Mouse (Mus musculus) layer of hippocampus, postnatal 36 days (tissue): ENCODE results near the gene Naa40. TPM values are rescaled to one million over a fixed set of nuclear protein-coding genes. Genes with fewer than 3 reads are reported as not detected.

ENCODE experiments used
- DNase-seq, 2 experiments: peaks; one replicate each; pipeline ENCODE4 v3.0.0; 2022
- total RNA-seq, 2 experiments: library from RNA; stranded (reverse); gene quantifications; 2 replicates each; pipeline ENCODE4 v1.2.3; 2021

The Naa40 gene
- total RNA-seq, 2 experiments from 2014 or later = 31.6 to 38.6 TPM

- DNase-seq = no peak
Measured at GRCm38 (mm10) chr19:7214484-7214883, 26.5 kb downstream of the Naa40 start.

- DNase-seq = no peak
Measured at GRCm38 (mm10) chr19:7213010-7213409, 28.0 kb downstream of the Naa40 start.

GRCm38 (mm10) chr19:7212216-7212615 is 28.8 kb downstream of the Naa40 start:
- DNase-seq = no peak

- DNase-seq = no peak
Measured at GRCm38 (mm10) chr19:7209907-7210646, 30.9 kb downstream of the Naa40 start.

- peak; percentile 93 to 95 for DNase-seq
Measured at GRCm38 (mm10) chr19:7205753-7206736, 34.9 kb downstream of the Naa40 start, which contains the start of gene Otub1. TSS of gene Otub1 (minus strand) at chr19:7206316.

- no peak for DNase-seq
Measured at GRCm38 (mm10) chr19:7205326-7205725, 35.7 kb downstream of the Naa40 start.

GRCm38 (mm10) chr19:7204898-7205297 is 36.1 kb downstream of the Naa40 start:
- DNase-seq = no peak

GRCm38 (mm10) chr19:7200427-7200826 is 40.6 kb downstream of the Naa40 start:
- no peak for DNase-seq

GRCm38 (mm10) chr19:7199089-7199488 is 41.9 kb downstream of the Naa40 start:
- no peak for DNase-seq

GRCm38 (mm10) chr19:7197445-7197844 is 43.5 kb downstream of the Naa40 start:
- DNase-seq = no peak

GRCm38 (mm10) chr19:7196741-7197270 is 44.2 kb downstream of the Naa40 start:
- no peak for DNase-seq

- DNase-seq = peak in 1 of 2 experiments; percentile 58
Measured at GRCm38 (mm10) chr19:7195900-7196728, 44.9 kb downstream of the Naa40 start.

- DNase-seq = no peak
Measured at GRCm38 (mm10) chr19:7192561-7192967, 48.4 kb downstream of the Naa40 start.

- no peak for DNase-seq
Measured at GRCm38 (mm10) chr19:7191639-7192038, 49.3 kb downstream of the Naa40 start.

- no peak for DNase-seq
Measured at GRCm38 (mm10) chr19:7190986-7191385, 50.0 kb downstream of the Naa40 start.

GRCm38 (mm10) chr19:7189026-7189425 is 52.0 kb downstream of the Naa40 start:
- no peak for DNase-seq

GRCm38 (mm10) chr19:7187157-7187556 is 53.8 kb downstream of the Naa40 start:
- no peak for DNase-seq

- no peak for DNase-seq
Measured at GRCm38 (mm10) chr19:7185715-7186291, 55.2 kb downstream of the Naa40 start.

- no peak for DNase-seq
Measured at GRCm38 (mm10) chr19:7185059-7185458, 55.9 kb downstream of the Naa40 start.

GRCm38 (mm10) chr19:7183419-7183818 is 57.6 kb downstream of the Naa40 start:
- no peak for DNase-seq

- peak; percentile 78 to 86 for DNase-seq
Measured at GRCm38 (mm10) chr19:7182273-7182949, 58.6 kb downstream of the Naa40 start.
